Mouse (Mus musculus): ENCODE data around the gene Gm7534.

GRCm38 (mm10) chr4:134234876-134235275, 32.1 kb upstream of the Gm7534 start:
- TF ChIP-seq CTCF (IDR thresholded peaks at IDR 0.05; ENCODE audit: borderline replicate concordance, insufficient read depth, low read depth, low read length) = no peak
- TF ChIP-seq POLR2A (IDR thresholded peaks at IDR 0.05; ENCODE audit: borderline replicate concordance, insufficient read depth, low read length) = no peak

Data from cerebellum, adult 2 months (tissue).